ENCODE assay signal across 23 mouse cellular contexts in the genomic region with DNA sequence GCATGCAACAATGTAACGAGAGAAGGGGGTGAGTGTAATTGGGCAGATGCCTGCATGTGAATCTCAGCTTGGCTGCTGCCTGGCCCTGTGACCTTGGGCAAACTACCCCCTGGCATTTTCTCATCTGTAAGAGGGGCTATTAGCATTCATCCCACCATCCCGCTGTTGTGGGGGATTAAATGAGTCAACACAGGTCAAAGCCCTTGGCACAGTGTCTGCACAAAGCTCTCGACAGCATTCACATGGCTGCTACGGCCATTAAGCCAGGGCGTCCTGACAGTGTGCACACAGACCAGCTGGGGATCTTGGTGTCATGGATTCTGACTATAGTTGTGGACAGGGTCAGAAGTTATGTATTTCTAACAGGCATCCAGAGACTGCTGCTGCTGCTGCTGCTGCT. TPM values are rescaled to one million over a fixed set of nuclear protein-coding genes. Genes with fewer than 3 reads are reported as not detected.
DNase-seq lines count a peak whose midpoint lies in the region; ATAC-seq lines count a peak whose summit lies in the region.
"Had no signal": no experiment of that assay in that cellular context is flagged by ENCODE, and none has a peak within 500 bp of the region (broad histone marks: within the 10 kb centered on the region; RNA-seq: fewer than 3 reads in every experiment).

No protein-coding gene starts in this region.

- ATAC-seq in heart, embryonic 12.5 days (ENCODE audit: insufficient number of reproducible peaks, low FRiP score) = no peak
- ATAC-seq in hindbrain, embryonic 14.5 days (ENCODE audit: low FRiP score) = peak; percentile 63; the same call in 1 of the 2 replicates
- no peak; the same call in 1 of the 2 replicates for ATAC-seq in midbrain, embryonic 14.5 days (ENCODE audit: low FRiP score, low TSS enrichment)
- no peak for ATAC-seq in erythroblast, adult 5-6 weeks (replicated peaks; ENCODE audit: low FRiP score, poor library complexity, severe bottlenecking)
- no peak for ATAC-seq in cerebellum, adult (ENCODE audit: insufficient number of reproducible peaks, low FRiP score, low TSS enrichment)

- DNase-seq in heart, adult 8-10 months (ENCODE audit: low spot score) = no peak
- DNase-seq in hindbrain, embryonic 14.5 days (ENCODE audit: low spot score) = peak; percentile 55
- DNase-seq in midbrain, embryonic 14.5 days = peak; percentile 73
- DNase-seq in retina, postnatal 1 day = peak; percentile 58
- no peak for DNase-seq in liver
- DNase-seq: adrenal gland, postnatal 25 days; cerebellum, adult 9-11 months; gastrocnemius, adult 2 months; heart, adult 18-20 months; kidney, adult 2 months; kidney, postnatal 25 days; lung, embryonic 14.5 days; thymus, adult 2 months had no signal

- peaks cover 18% of the 10 kb centered on the region for H3K4me1 ChIP-seq in heart, embryonic 12.5 days (replicated peaks)
- H3K4me1 ChIP-seq in hindbrain, embryonic 14.5 days (replicated peaks; ENCODE audit: control insufficient read depth, insufficient read depth, low read length) = peaks cover 30% of the 10 kb centered on the region
- peaks cover 25% of the 10 kb centered on the region for H3K4me1 ChIP-seq in midbrain, embryonic 14.5 days (ENCODE audit: control insufficient read depth, insufficient read depth, low read length)

- H3K4me3 ChIP-seq in heart, embryonic 12.5 days = no peak overlapping the region
- H3K4me3 ChIP-seq in hindbrain, embryonic 14.5 days (replicated peaks; ENCODE audit: low read length) = no peak overlapping the region
- no peak overlapping the region for H3K4me3 ChIP-seq in midbrain, embryonic 14.5 days (replicated peaks; ENCODE audit: low read depth, low read length)
- H3K4me3 ChIP-seq: embryonic facial prominence, embryonic 10.5 days; erythroblast, embryonic 14.5 days; gastrocnemius, adult 2 months had no signal

- WGBS in heart, embryonic 12.5 days = 51% methylated on average over 5 of the region's 5 CpGs
- 10% methylated on average over 5 of the region's 5 CpGs for WGBS in hindbrain, embryonic 14.5 days
- 5% methylated on average over 5 of the region's 5 CpGs for WGBS in midbrain, embryonic 14.5 days

- H3K36me3 ChIP-seq in heart, embryonic 12.5 days = no peaks in the 10 kb centered on the region
- no peaks in the 10 kb centered on the region for H3K36me3 ChIP-seq in hindbrain, embryonic 14.5 days (replicated peaks; ENCODE audit: control insufficient read depth, insufficient read depth)
- no peaks in the 10 kb centered on the region for H3K36me3 ChIP-seq in midbrain, embryonic 14.5 days (ENCODE audit: control insufficient read depth, insufficient read depth, low read length)
- H3K36me3 ChIP-seq: embryonic facial prominence, embryonic 10.5 days had no signal

- no peak overlapping the region for H3K4me2 ChIP-seq in heart, embryonic 12.5 days
- H3K4me2 ChIP-seq in hindbrain, embryonic 14.5 days (replicated peaks) = no peak overlapping the region
- H3K4me2 ChIP-seq in midbrain, embryonic 14.5 days (ENCODE audit: low read length) = no peak overlapping the region
- H3K4me2 ChIP-seq: liver, embryonic 11.5 days; lung, embryonic 14.5 days had no signal

- 0 out of 2 replicates have a peak overlapping the region, but pooled peaks have one; percentile 11 for H3K9ac ChIP-seq in heart, embryonic 12.5 days
- H3K9ac ChIP-seq in hindbrain, embryonic 14.5 days = no peak overlapping the region
- 0 out of 2 replicates have a peak overlapping the region, but pooled peaks have one; percentile 3 for H3K9ac ChIP-seq in midbrain, embryonic 14.5 days (replicated peaks; ENCODE audit: low read length)
- H3K9ac ChIP-seq: lung, embryonic 14.5 days had no signal

- H3K9me3 ChIP-seq in heart, embryonic 12.5 days (replicated peaks) = no peaks in the 10 kb centered on the region
- no peaks in the 10 kb centered on the region for H3K9me3 ChIP-seq in hindbrain, embryonic 14.5 days (ENCODE audit: control insufficient read depth, low read length)
- no peaks in the 10 kb centered on the region for H3K9me3 ChIP-seq in midbrain, embryonic 14.5 days (ENCODE audit: control insufficient read depth, low read length)
- H3K9me3 ChIP-seq: embryonic facial prominence, embryonic 10.5 days had no signal

- peaks cover 33% of the 10 kb centered on the region for H3K27me3 ChIP-seq in heart, embryonic 12.5 days (replicated peaks)
- H3K27me3 ChIP-seq in hindbrain, embryonic 14.5 days (ENCODE audit: control insufficient read depth, insufficient read depth, low read length) = no peaks in the 10 kb centered on the region
- no peaks in the 10 kb centered on the region for H3K27me3 ChIP-seq in midbrain, embryonic 14.5 days (ENCODE audit: control insufficient read depth, insufficient read depth, low read length)

- H3K27ac ChIP-seq in heart, embryonic 12.5 days (ENCODE audit: poor library complexity, severe bottlenecking) = no peak overlapping the region
- H3K27ac ChIP-seq in hindbrain, embryonic 14.5 days = peak overlapping the region; percentile 63; the same call in 1 of the 2 replicates
- H3K27ac ChIP-seq in midbrain, embryonic 14.5 days (replicated peaks; ENCODE audit: low read depth, low read length) = peak overlapping the region; percentile 57
- H3K27ac ChIP-seq: embryonic facial prominence, embryonic 10.5 days; gastrocnemius, adult 2 months had no signal

RNA-seq across cellular contexts. Expression of a gene that starts 21.4 kb away (rescaled TPM):
- polyA plus RNA-seq in heart, embryonic 12.5 days (2016; fragmentation: Nextera tagmentation; extraction: Ambion mirVana) = not detected in 2 replicates
- not detected for total RNA-seq in heart, adult 8-10 months (2022)
- 0.29 TPM in 1 of 2 replicates, not detected in the other for polyA plus RNA-seq in hindbrain, embryonic 14.5 days (2014; fragmentation: Nextera tagmentation; extraction: Ambion mirVana)
- polyA plus RNA-seq in midbrain, embryonic 14.5 days (2014; fragmentation: Nextera tagmentation; extraction: Ambion mirVana) = not detected in 2 replicates
- not detected in 2 replicates for total RNA-seq in erythroblast, adult 5-6 weeks (2015; ENCODE audit: low replicate concordance)
- total RNA-seq in erythroblast, adult 5-6 weeks (2017; ENCODE audit: low replicate concordance) = not detected in 2 replicates
- total RNA-seq: adrenal gland, postnatal 25 days; gastrocnemius, adult 2 months; heart, adult 18-20 months; monocyte, adult 5-6 weeks had no signal
- polyA plus RNA-seq: embryonic facial prominence, embryonic 10.5 days; erythroblast, embryonic 14.5 days; heart, postnatal 0 days; kidney, adult 2 months; liver, embryonic 11.5 days; lung, embryonic 14.5 days; stomach, embryonic 14.5 days; thymus, adult 2 months; urinary bladder, adult 2 months had no signal

RNA-seq across cellular contexts. Expression of a gene that starts 43.6 kb away (rescaled TPM):
- 0.65 and 0.77 TPM in 2 replicates for polyA plus RNA-seq in heart, embryonic 12.5 days (2016; fragmentation: Nextera tagmentation; extraction: Ambion mirVana)
- total RNA-seq in heart, adult 8-10 months (2022) = 1 to 10 TPM; 1.6 to 2.6 (median 1.8) TPM
- polyA plus RNA-seq in hindbrain, embryonic 14.5 days (2014; fragmentation: Nextera tagmentation; extraction: Ambion mirVana) = 7.1 and 8.9 TPM in 2 replicates
- 6.2 and 11.8 TPM in 2 replicates for polyA plus RNA-seq in midbrain, embryonic 14.5 days (2014; fragmentation: Nextera tagmentation; extraction: Ambion mirVana)
- not detected in 2 replicates for total RNA-seq in erythroblast, adult 5-6 weeks (2015; ENCODE audit: low replicate concordance)
- total RNA-seq in erythroblast, adult 5-6 weeks (2017; ENCODE audit: low replicate concordance) = not detected in 2 replicates
- total RNA-seq: monocyte, adult 5-6 weeks had no signal
- polyA plus RNA-seq: erythroblast, embryonic 14.5 days had no signal

RNA-seq across cellular contexts. Expression of a gene that starts 54.2 kb away (rescaled TPM):
- 0.14 and 0.26 TPM in 2 replicates for polyA plus RNA-seq in heart, embryonic 12.5 days (2016; fragmentation: Nextera tagmentation; extraction: Ambion mirVana)
- 1 to 10 TPM in 2 of 4 experiments, under 1 TPM in 2; 0.65 to 2.6 (median 1.4) TPM for total RNA-seq in heart, adult 8-10 months (2022)
- polyA plus RNA-seq in hindbrain, embryonic 14.5 days (2014; fragmentation: Nextera tagmentation; extraction: Ambion mirVana) = 0.23 TPM in 1 of 2 replicates, not detected in the other
- 0.57 and 0.70 TPM in 2 replicates for polyA plus RNA-seq in midbrain, embryonic 14.5 days (2014; fragmentation: Nextera tagmentation; extraction: Ambion mirVana)
- total RNA-seq in erythroblast, adult 5-6 weeks (2015; ENCODE audit: low replicate concordance) = 0.84 TPM in 1 of 2 replicates, not detected in the other
- 0.51 TPM in 1 of 2 replicates, not detected in the other for total RNA-seq in erythroblast, adult 5-6 weeks (2017; ENCODE audit: low replicate concordance)
- total RNA-seq: adrenal gland, postnatal 25 days; monocyte, adult 5-6 weeks had no signal
- polyA plus RNA-seq: erythroblast, embryonic 14.5 days; liver, embryonic 11.5 days had no signal

Comparison
In these comparisons a context has a peak if more than half of its experiments do, and no peak if none do; other contexts are left out.
1. DNase-seq: peak in hindbrain, embryonic 14.5 days (single experiment), midbrain, embryonic 14.5 days (single experiment) and retina, postnatal 1 day (single experiment); none in heart, adult 8-10 months (single experiment) and liver (single experiment).